Comparison of ENCODE assay signal across 12 mouse cellular contexts in the genomic region with DNA sequence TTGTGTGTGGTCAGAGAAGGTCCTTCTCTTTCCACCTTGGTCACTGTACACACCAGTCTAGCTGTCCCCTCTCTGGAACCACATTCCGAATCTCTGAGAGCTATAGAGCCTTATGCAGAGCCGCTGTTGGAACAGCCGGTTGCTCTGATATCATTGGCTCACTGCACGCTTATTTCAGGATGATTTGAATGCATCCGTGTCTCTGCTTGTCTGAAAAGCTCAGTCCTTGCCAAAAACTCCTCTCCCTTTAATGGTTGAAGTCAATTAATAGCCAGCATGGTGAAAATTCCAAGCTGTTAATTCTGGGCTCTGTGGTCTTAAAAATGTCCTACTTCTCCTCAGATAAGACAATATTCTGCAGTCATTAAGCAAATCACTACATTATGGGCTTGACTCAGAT.
DNase-seq lines count a peak whose midpoint lies in the region; ATAC-seq and TF ChIP-seq lines count a peak whose summit lies in the region.
"Had no signal": no experiment of that assay in that cellular context is flagged by ENCODE, and none has a peak within 500 bp of the region (broad histone marks: within the 10 kb centered on the region; RNA-seq: fewer than 3 reads in every experiment).

No protein-coding gene starts in this region.

- TF ChIP-seq CTCF in brain, embryonic 14.5 days (IDR thresholded peaks at IDR 0.05; ENCODE audit: borderline replicate concordance, extremely low read depth, insufficient read depth, insufficient read length): no peak

- DNase-seq in forebrain, embryonic 10.5 days (ENCODE audit: extremely low spot score, low spot score): no peak
- DNase-seq in left cerebral cortex, postnatal 14 days (ENCODE audit: low spot score in 2 of 2): peak; percentile 27 to 41
- no peak for DNase-seq in left cerebral cortex, adult 11 months (ENCODE audit: low spot score)
- peak; percentile 79 for DNase-seq in brain, embryonic 14.5 days (ENCODE audit: low read depth)
- DNase-seq in layer of hippocampus, adult 18-20 months (ENCODE audit: low spot score in 2 of 2): peak; percentile 45 to 76
- no peak for DNase-seq in embryo, embryonic 10 days (ENCODE audit: low spot score)
- DNase-seq in limb, embryonic 10.5 days (ENCODE audit: low spot score): no peak
- DNase-seq: adrenal gland, adult 2 months; B cell, adult 2 months; heart, postnatal 4 days had no signal

- peaks cover 6% of the 10 kb centered on the region; the same call in 1 of the 2 replicates for H3K9me3 ChIP-seq in forebrain, embryonic 13.5 days (replicated peaks)
- H3K9me3 ChIP-seq in forebrain, embryonic 10.5 days: no peaks in the 10 kb centered on the region; the same call in 1 of the 2 replicates
- no peaks in the 10 kb centered on the region for H3K9me3 ChIP-seq in limb, embryonic 10.5 days (replicated peaks)

- H3K36me3 ChIP-seq in forebrain, embryonic 13.5 days (ENCODE audit: poor library complexity, severe bottlenecking): no peaks in the 10 kb centered on the region
- no peaks in the 10 kb centered on the region for H3K36me3 ChIP-seq in forebrain, embryonic 10.5 days (replicated peaks)
- H3K36me3 ChIP-seq in limb, embryonic 10.5 days: no peaks in the 10 kb centered on the region

- 0 out of 2 replicates have a peak overlapping the region, but pooled peaks have one; percentile 12 for H3K27ac ChIP-seq in forebrain, embryonic 13.5 days
- H3K27ac ChIP-seq in forebrain, embryonic 10.5 days: no peak overlapping the region
- no peak overlapping the region for H3K27ac ChIP-seq in limb, embryonic 10.5 days
- H3K27ac ChIP-seq: liver, embryonic 14.5 days had no signal

- no peak overlapping the region for H3K4me3 ChIP-seq in forebrain, embryonic 13.5 days
- no peak overlapping the region for H3K4me3 ChIP-seq in forebrain, embryonic 10.5 days
- no peak overlapping the region for H3K4me3 ChIP-seq in limb, embryonic 10.5 days

- TF ChIP-seq POLR2A in brain, embryonic 14.5 days (IDR thresholded peaks at IDR 0.05; ENCODE audit: borderline replicate concordance, extremely low read depth, insufficient read depth, insufficient read length, poor library complexity, severe bottlenecking): no peak

- 74% methylated on average over 5 of the region's 5 CpGs for WGBS in forebrain, embryonic 13.5 days
- 88% methylated on average over 5 of the region's 5 CpGs for WGBS in forebrain, embryonic 10.5 days
- 85% methylated on average over 5 of the region's 5 CpGs for WGBS in limb, embryonic 10.5 days

- ATAC-seq in forebrain, embryonic 13.5 days: no peak

- intact Hi-C loops in left cerebral cortex, postnatal 14 days (cut with DNase I): no loop called here

- H3K9ac ChIP-seq in forebrain, embryonic 13.5 days: no peak overlapping the region
- H3K9ac ChIP-seq: liver, embryonic 14.5 days had no signal

- no peaks in the 10 kb centered on the region for H3K27me3 ChIP-seq in forebrain, embryonic 13.5 days
- no peaks in the 10 kb centered on the region for H3K27me3 ChIP-seq in forebrain, embryonic 10.5 days (ENCODE audit: poor library complexity, severe bottlenecking)
- H3K27me3 ChIP-seq in limb, embryonic 10.5 days (ENCODE audit: low read depth, poor library complexity, severe bottlenecking): no peaks in the 10 kb centered on the region

- no peak overlapping the region for H3K4me2 ChIP-seq in forebrain, embryonic 13.5 days

- H3K4me1 ChIP-seq in forebrain, embryonic 13.5 days: no peaks in the 10 kb centered on the region
- no peaks in the 10 kb centered on the region for H3K4me1 ChIP-seq in forebrain, embryonic 10.5 days
- peaks cover 8% of the 10 kb centered on the region; the same call in 1 of the 2 replicates for H3K4me1 ChIP-seq in limb, embryonic 10.5 days

Comparison
In these comparisons a context has a peak if more than half of its experiments do, and no peak if none do; other contexts are left out.
1. DNase-seq: peak in left cerebral cortex, postnatal 14 days (2 of 2), brain, embryonic 14.5 days (single experiment) and layer of hippocampus, adult 18-20 months (2 of 2); none in forebrain, embryonic 10.5 days (single experiment), left cerebral cortex, adult 11 months (single experiment), embryo, embryonic 10 days (single experiment) and limb, embryonic 10.5 days (single experiment).